Mouse (Mus musculus) neural tube, embryonic 11.5 days (tissue): ENCODE measurements around the gene Cfap54. TPM values are rescaled to one million over a fixed set of nuclear protein-coding genes. Genes with fewer than 3 reads are reported as not detected.
A peak's percentile ranks its signal among the peaks of the same experiment; 100 is the strongest.

ENCODE experiments used
- ATAC-seq: fragments of 200-750 bp; cut with Nextera tagmentation; 2 replicates; pipeline ENCODE4 v1.8.0; 2017; ENCODE audit warnings: moderate number of reproducible peaks, mild to moderate bottlenecking, moderate TSS enrichment, moderate library complexity; ENCODE audit not compliant: insufficient read depth, low FRiP score, low TSS enrichment
- DNase-seq: peaks from one replicate; pipeline ENCODE4 v3.0.0-alpha.2; 2015; ENCODE audit warnings: low spot score
- H3K27ac ChIP-seq: fragments of 300-500 bp; sonication (generic); 2 replicates; pipeline ENCODE4 v1.5.1; 2014; ENCODE audit warnings: low read depth, mild to moderate bottlenecking, low read length
- H3K27me3 ChIP-seq: fragments of 300-500 bp; sonication (generic); 2 replicates; pipeline ENCODE4 v1.6.1; 2014; ENCODE audit warnings: mild to moderate bottlenecking, low read length, mixed read lengths; ENCODE audit not compliant: control insufficient read depth, insufficient read depth
- H3K36me3 ChIP-seq: fragments of 300-500 bp; sonication (generic); 2 replicates; pipeline ENCODE4 v1.6.1; 2014; ENCODE audit warnings: mild to moderate bottlenecking, low read length, moderate library complexity, mixed read lengths; ENCODE audit not compliant: control insufficient read depth, insufficient read depth
- H3K4me1 ChIP-seq: fragments of 300-500 bp; sonication (generic); 2 replicates; pipeline ENCODE4 v1.6.1; 2014; ENCODE audit warnings: low read length, mixed read lengths; ENCODE audit not compliant: control insufficient read depth, insufficient read depth
- H3K4me2 ChIP-seq: fragments of 300-500 bp; sonication (generic); 2 replicates; pipeline ENCODE4 v1.6.1; 2014; ENCODE audit warnings: low read depth, mild to moderate bottlenecking, moderate library complexity
- H3K4me3 ChIP-seq: fragments of 300-500 bp; sonication (generic); 2 replicates; pipeline ENCODE4 v1.5.1; 2014; ENCODE audit warnings: low read depth, low read length
- H3K9ac ChIP-seq: fragments of 300-500 bp; sonication (generic); 2 replicates; pipeline ENCODE4 v1.6.1; 2014; ENCODE audit warnings: mild to moderate bottlenecking, low read length
- H3K9me3 ChIP-seq: fragments of 300-500 bp; sonication (generic); 2 replicates; pipeline ENCODE4 v1.6.1; 2016; ENCODE audit warnings: low read length; ENCODE audit not compliant: control insufficient read depth
- WGBS: fragments of 180-500 bp; shearing (Covaris S2); extraction: QIAGEN DNeasy Blood & Tissue Kit; methylation state at CpG from one replicate; pipeline ENCODE4 v1.1.7; 2014; 5-methylcytosine and 5-hydroxymethylcytosine counted together
- polyA plus RNA-seq: library from polyadenylated mRNA; unstranded; fragments of >200 nt; fragmentation: Nextera tagmentation; extraction: Ambion mirVana; gene quantifications from 2 replicates; pipeline ENCODE4 v1.2.1, GENCODE M21; 2014

Cfap54 gene
- polyA plus RNA-seq, 1 experiment from 2014 or later: 0.21 TPM

- Histone ChIP-seq H3K4me2 (no peak overlapping the region), H3K27ac (no peak overlapping the region), H3K9ac (no peak overlapping the region), H3K27me3 (no peaks in the 10 kb centered on the region), H3K9me3 (no peaks in the 10 kb centered on the region), H3K36me3 (no peaks in the 10 kb centered on the region), H3K4me1 (0 out of 2 replicates have a peak, but pooled peaks cover 3% of the 10 kb centered on the region), H3K4me3 (no peak overlapping the region)
- ATAC-seq: no peak
- WGBS: 93% methylated on average over 12 of the region's 12 CpGs
- DNase-seq: no peak
Observed at GRCm38 (mm10) chr10:92932464-92932863, 149.0 kb downstream of the Cfap54 start.

- ATAC-seq (no peak), DNase-seq (no peak)
- no peak overlapping the region for H3K4me3 ChIP-seq
- H3K4me1 ChIP-seq: 0 out of 2 replicates have a peak, but pooled peaks cover 3% of the 10 kb centered on the region
- no peak overlapping the region for H3K4me2 ChIP-seq
- no peaks in the 10 kb centered on the region for H3K9me3 ChIP-seq
- no peak overlapping the region for H3K27ac ChIP-seq
- no peaks in the 10 kb centered on the region for H3K27me3 ChIP-seq
- whole genome bisulfite sequencing: 76% methylated on average over 1 of the region's 1 CpGs
- H3K9ac ChIP-seq: no peak overlapping the region
- H3K36me3 ChIP-seq: no peaks in the 10 kb centered on the region
Observed at GRCm38 (mm10) chr10:92930036-92930435, 151.4 kb downstream of the Cfap54 start.

GRCm38 (mm10) chr10:92928256-92928655 is 153.2 kb downstream of the Cfap54 start:
- H3K27me3 ChIP-seq: no peaks in the 10 kb centered on the region
- no peaks in the 10 kb centered on the region for H3K36me3 ChIP-seq
- H3K4me1 ChIP-seq: no peaks in the 10 kb centered on the region
- H3K9me3 ChIP-seq: no peaks in the 10 kb centered on the region
- 89% methylated on average over 3 of the region's 3 CpGs for WGBS
- ATAC-seq (no peak), DNase-seq (no peak)
- H3K4me3 ChIP-seq: no peak overlapping the region
- H3K4me2 ChIP-seq: no peak overlapping the region
- H3K9ac ChIP-seq: no peak overlapping the region
- no peak overlapping the region for H3K27ac ChIP-seq

DNA sequence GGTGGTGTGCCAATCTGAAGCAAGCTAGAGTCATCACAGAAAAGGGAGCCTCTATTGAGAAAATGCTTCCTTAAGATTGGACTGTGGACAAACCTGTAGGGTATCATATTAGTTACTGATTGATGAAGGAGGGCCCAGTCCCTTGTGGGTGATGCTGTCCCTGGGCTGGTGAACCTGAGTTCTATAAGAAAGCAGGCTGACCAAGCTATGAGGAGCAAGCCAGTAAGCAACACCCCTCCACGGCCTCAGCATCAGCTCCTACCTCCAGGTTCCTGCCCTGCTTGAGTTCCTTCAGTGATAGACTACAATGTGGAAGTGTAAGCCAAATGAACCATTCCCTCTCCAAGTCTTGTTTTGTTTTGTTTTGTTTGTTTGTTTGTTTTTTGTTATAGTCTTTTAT is 162.9 kb downstream of the Cfap54 start:
- WGBS: 80% methylated on average over 1 of the region's 1 CpGs
- Histone ChIP-seq H3K36me3 (no peaks in the 10 kb centered on the region), H3K4me2 (no peak overlapping the region), H3K9ac (no peak overlapping the region), H3K4me3 (no peak overlapping the region), H3K27ac (no peak overlapping the region), H3K4me1 (no peaks in the 10 kb centered on the region), H3K27me3 (no peaks in the 10 kb centered on the region), H3K9me3 (no peaks in the 10 kb centered on the region)
- no peak for ATAC-seq
- no peak for DNase-seq

- DNase-seq (no peak), ATAC-seq (peak; percentile 63; the same call in 1 of the 2 replicates)
- Histone ChIP-seq H3K4me2 (no peak overlapping the region), H3K4me3 (no peak overlapping the region), H3K27me3 (no peaks in the 10 kb centered on the region), H3K27ac (no peak overlapping the region), H3K9me3 (no peaks in the 10 kb centered on the region), H3K4me1 (no peaks in the 10 kb centered on the region), H3K9ac (no peak overlapping the region), H3K36me3 (no peaks in the 10 kb centered on the region)
- WGBS: 50% methylated on average over 6 of the region's 6 CpGs
Observed at GRCm38 (mm10) chr10:92907246-92907645, 174.2 kb downstream of the Cfap54 start.

DNA sequence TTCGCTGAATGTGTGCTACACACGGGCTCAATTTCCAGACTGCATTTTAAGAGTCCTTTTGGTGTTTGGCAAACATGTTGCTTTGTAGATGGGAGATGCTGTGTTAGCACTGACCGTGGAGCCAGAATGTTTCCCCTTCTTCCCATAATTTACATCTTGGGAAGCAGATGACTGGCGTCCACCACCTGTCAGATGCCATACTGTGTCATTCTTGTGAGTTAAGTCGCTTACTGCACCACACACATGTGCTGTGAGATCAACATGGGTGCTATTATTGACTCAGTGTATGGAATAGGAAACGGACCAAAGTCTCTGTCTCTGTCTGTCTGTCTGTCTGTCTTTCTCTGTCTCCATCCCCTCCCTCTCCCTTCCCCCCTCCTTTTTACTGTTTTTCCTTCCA is 193.0 kb downstream of the Cfap54 start:
- Histone ChIP-seq H3K4me1 (no peaks in the 10 kb centered on the region), H3K36me3 (no peaks in the 10 kb centered on the region), H3K4me2 (no peak overlapping the region), H3K27me3 (no peaks in the 10 kb centered on the region), H3K27ac (no peak overlapping the region), H3K4me3 (no peak overlapping the region), H3K9ac (no peak overlapping the region), H3K9me3 (no peaks in the 10 kb centered on the region)
- no peak for DNase-seq
- no peak for ATAC-seq
- WGBS: 82% methylated on average over 6 of the region's 6 CpGs

- Histone ChIP-seq H3K4me2 (no peak overlapping the region), H3K36me3 (no peaks in the 10 kb centered on the region), H3K27me3 (no peaks in the 10 kb centered on the region), H3K9ac (no peak overlapping the region), H3K4me3 (no peak overlapping the region), H3K9me3 (no peaks in the 10 kb centered on the region), H3K27ac (no peak overlapping the region), H3K4me1 (no peaks in the 10 kb centered on the region)
- no peak for ATAC-seq
- DNase-seq: no peak
- 90% methylated on average over 3 of the region's 3 CpGs for WGBS
Observed at GRCm38 (mm10) chr10:92878000-92878399, 203.4 kb downstream of the Cfap54 start.

DNA sequence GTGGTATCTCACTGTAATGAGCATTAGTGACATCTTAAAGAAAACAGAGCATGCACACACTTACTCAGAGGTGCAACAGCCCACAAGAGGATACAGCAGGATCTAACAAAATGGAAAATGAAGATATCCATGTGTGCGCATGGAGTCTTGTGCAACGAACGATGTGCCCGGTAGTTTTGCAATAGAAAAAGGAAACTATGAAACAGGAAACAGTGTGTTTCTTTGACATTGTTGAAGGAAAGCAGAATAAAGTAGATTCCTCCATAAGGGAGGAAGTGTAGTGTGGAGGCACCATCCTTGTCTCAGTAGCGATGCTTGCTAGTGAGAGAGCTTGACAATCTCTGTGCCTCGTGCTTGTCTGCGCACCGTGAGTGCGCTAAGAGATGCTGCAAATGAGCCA is 240.4 kb downstream of the Cfap54 start:
- Histone ChIP-seq H3K4me2 (no peak overlapping the region), H3K27ac (no peak overlapping the region), H3K4me1 (no peaks in the 10 kb centered on the region), H3K36me3 (no peaks in the 10 kb centered on the region), H3K9me3 (no peaks in the 10 kb centered on the region), H3K4me3 (no peak overlapping the region), H3K27me3 (no peaks in the 10 kb centered on the region), H3K9ac (no peak overlapping the region)
- no peak for ATAC-seq
- WGBS: 94% methylated on average over 9 of the region's 9 CpGs
- DNase-seq: no peak

GRCm38 (mm10) chr10:92837572-92837971 is 243.8 kb downstream of the Cfap54 start:
- 63% methylated on average over 5 of the region's 5 CpGs for WGBS
- Histone ChIP-seq H3K9ac (no peak overlapping the region), H3K27me3 (no peaks in the 10 kb centered on the region), H3K4me1 (no peaks in the 10 kb centered on the region), H3K36me3 (no peaks in the 10 kb centered on the region), H3K4me3 (no peak overlapping the region), H3K4me2 (no peak overlapping the region), H3K27ac (no peak overlapping the region), H3K9me3 (no peaks in the 10 kb centered on the region)
- ATAC-seq (no peak), DNase-seq (peak; percentile 14)
